Mouse (Mus musculus): ENCODE results near the gene Kdm4d. TPM values are rescaled to one million over a fixed set of nuclear protein-coding genes. Genes with fewer than 3 reads are reported as not detected.
"Not testable (repeated sequence)": the region's sequence is repeated elsewhere in the genome, so short reads cannot be mapped to it uniquely, and the experiment has no call there.

Kdm4d gene
- polyA plus RNA-seq, 1 experiment = 0.19 TPM

DNA sequence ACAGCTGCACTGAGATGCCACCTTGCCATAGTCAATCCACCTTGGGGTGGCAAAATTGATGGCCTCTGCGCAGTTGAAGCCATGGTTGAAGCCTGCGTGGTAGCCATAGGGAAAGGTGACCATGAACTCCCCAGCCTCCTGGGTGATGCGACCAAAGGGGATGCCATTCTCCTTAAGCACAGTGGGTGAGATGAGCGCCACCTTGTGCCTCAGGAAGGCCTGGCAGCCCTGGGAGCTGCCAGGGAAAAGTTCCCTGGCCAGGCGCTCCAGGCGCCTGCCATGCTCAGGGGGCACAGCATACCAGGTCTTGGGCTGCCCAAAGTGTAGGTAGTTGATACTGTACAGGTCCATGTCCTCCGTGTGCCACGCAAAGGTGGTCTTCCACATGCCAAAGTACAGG lies 49.2 kb downstream of the Kdm4d start:
- DNase-seq (ENCODE audit: low spot score) = not testable (repeated sequence)

DNA sequence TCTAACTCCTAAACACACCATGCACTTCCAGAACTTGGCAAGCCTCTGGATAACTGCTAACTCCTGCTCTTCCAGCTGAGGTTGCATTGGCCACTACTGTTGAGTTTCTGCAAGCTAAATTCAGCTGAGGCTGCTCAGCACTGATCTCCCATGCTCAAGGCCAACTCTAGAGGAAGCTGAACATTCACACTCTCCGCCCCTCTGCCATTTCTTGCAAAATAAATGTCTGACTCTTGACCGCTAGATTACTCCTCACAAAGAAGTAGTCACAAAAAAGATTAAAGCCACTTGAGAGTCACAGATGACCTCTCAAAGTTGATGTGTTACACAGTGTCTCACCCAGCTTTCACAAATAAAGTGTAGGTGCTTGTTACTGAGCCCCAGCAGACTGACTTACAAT lies 53.2 kb downstream of the Kdm4d start:
- not testable (repeated sequence) for DNase-seq (ENCODE audit: low spot score)

DNA sequence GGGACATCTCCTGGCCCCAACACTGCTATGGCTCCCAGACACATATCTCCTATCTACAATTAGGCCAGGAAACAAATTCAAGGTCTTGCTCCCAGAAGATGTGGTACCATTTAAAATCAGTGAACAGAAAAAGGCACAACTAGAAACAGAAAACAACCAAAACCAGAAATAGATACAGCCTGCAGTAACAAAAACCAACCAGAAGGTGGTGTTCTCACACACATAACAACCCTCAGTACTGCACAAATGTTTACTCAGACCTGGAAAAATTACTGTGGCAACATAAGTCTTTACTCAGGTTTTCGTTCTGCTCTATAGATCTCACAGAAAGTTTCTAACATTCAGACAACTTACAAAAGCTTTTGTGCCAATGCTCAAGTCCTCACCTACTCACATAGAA lies 59.9 kb downstream of the Kdm4d start:
- DNase-seq (ENCODE audit: low spot score) = no peak

DNA sequence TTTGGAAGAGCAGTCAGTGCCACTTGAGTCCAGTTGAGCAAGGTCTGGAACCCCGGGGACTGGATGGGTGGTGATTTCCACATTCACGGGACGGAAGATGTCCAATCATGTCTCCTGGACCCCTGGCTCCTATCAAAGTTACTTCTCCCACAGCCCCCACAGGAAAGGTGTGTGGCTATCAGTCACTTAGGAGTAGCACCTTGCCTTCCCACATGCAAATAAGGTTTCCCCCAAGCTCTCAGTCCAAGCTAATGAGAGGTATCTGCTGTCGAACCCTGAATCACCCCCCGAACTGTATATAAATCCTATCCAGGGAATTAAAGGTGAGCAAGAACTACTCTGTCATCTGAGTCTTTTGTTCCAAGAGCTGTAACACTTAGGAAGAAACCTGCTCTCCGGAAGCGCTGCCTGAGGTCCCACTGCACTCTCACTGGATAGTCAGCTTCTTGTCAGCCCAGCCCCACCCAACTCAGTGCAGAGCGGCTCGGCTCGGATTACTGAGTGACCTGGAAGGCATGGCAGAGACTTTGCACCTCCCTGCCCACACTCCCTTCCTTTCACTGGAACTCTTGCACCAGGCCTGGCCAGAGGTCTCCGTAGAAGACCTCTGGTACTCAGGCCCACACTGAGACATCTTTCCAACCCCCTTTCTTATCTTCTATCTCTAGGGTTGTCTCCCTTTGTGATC lies 66.9 kb downstream of the Kdm4d start:
- DNase-seq (ENCODE audit: low spot score) = no peak

Other genes with a start within 250 kb of the Kdm4d start
- gene Sesn3, start 225.4 kb downstream of the Kdm4d start, polyA plus RNA-seq (2012; rRNA removed) = 11.9 and 18.5 TPM in 2 replicates
- gene Endod1, start 119.0 kb downstream of the Kdm4d start, polyA plus RNA-seq (2012; rRNA removed) = 40.2 and 44.1 TPM in 2 replicates
- gene Cwc15, start 135 bp upstream of the Kdm4d start, polyA plus RNA-seq (2012; rRNA removed) = 107 and 118 TPM in 2 replicates
- 21.7 and 32.7 TPM in 2 replicates for gene Amotl1, start 144.6 kb upstream of the Kdm4d start, polyA plus RNA-seq (2012; rRNA removed)
- gene Piwil4, start 240.3 kb upstream of the Kdm4d start, polyA plus RNA-seq (2012; rRNA removed) = 0.62 and 0.67 TPM in 2 replicates

Data from urinary bladder, adult 2 months (tissue).